Mouse (Mus musculus) lung, postnatal 4 days (tissue): ENCODE results near the gene Prss53.
"Not testable (repeated sequence)": the region's sequence is repeated elsewhere in the genome, so short reads cannot be mapped to it uniquely, and the experiment has no call there.

Experiments
- DNase-seq, 2 experiments: peaks; one replicate each; pipeline ENCODE4 v3.0.0; 2021

Gene Prss53

GRCm38 (mm10) chr7:127912190-127912871 lies 21.6 kb upstream of the Prss53 start, which contains the start of gene Kat8:
Gene Kat8, plus strand, starts transcription at chr7:127912516.
- DNase-seq = peak; percentile 90 to 92

- DNase-seq = no peak
Measured at GRCm38 (mm10) chr7:127908656-127909055, 17.9 kb upstream of the Prss53 start.

GRCm38 (mm10) chr7:127907939-127908338 lies 17.2 kb upstream of the Prss53 start:
- no peak for DNase-seq

GRCm38 (mm10) chr7:127903971-127904796 lies 13.4 kb upstream of the Prss53 start, which contains the start of gene Bckdk:
Gene Bckdk, plus strand, starts transcription at chr7:127904082.
- DNase-seq = peak; percentile 86 to 89

- no peak for DNase-seq
Measured at GRCm38 (mm10) chr7:127901772-127902171, 11.0 kb upstream of the Prss53 start.

GRCm38 (mm10) chr7:127899997-127900396 lies 9.2 kb upstream of the Prss53 start:
- DNase-seq = no peak

- DNase-seq = no peak
Measured at GRCm38 (mm10) chr7:127898179-127898956, 7.6 kb upstream of the Prss53 start.

GRCm38 (mm10) chr7:127897542-127897941 lies 6.8 kb upstream of the Prss53 start:
- DNase-seq = no peak

GRCm38 (mm10) chr7:127896384-127896783 lies 5.6 kb upstream of the Prss53 start:
- peak; percentile 51 to 72 for DNase-seq

GRCm38 (mm10) chr7:127895891-127896290 lies 5.1 kb upstream of the Prss53 start:
- DNase-seq = not testable (repeated sequence)

GRCm38 (mm10) chr7:127895442-127895841 lies 4.7 kb upstream of the Prss53 start, which contains the start of the genes Gm21974 and Vkorc1:
Gene Gm21974, minus strand, starts transcription at chr7:127895454.
Gene Vkorc1, minus strand, starts transcription at chr7:127895617.
- DNase-seq = peak; percentile 95 to 98

- DNase-seq = no peak
Measured at GRCm38 (mm10) chr7:127894480-127894879, 3.7 kb upstream of the Prss53 start.

- DNase-seq = no peak
Measured at GRCm38 (mm10) chr7:127888821-127889220, 1.9 kb downstream of the Prss53 start.

GRCm38 (mm10) chr7:127887781-127888180 lies 3.0 kb downstream of the Prss53 start:
- no peak for DNase-seq

- DNase-seq = no peak
Measured at GRCm38 (mm10) chr7:127887191-127887590, 3.6 kb downstream of the Prss53 start.

- DNase-seq = no peak
Measured at GRCm38 (mm10) chr7:127886551-127886950, 4.2 kb downstream of the Prss53 start.

GRCm38 (mm10) chr7:127885951-127886350 lies 4.8 kb downstream of the Prss53 start:
- peak; percentile 59 to 86 for DNase-seq

- no peak for DNase-seq
Measured at GRCm38 (mm10) chr7:127880431-127880830, 10.3 kb downstream of the Prss53 start.

GRCm38 (mm10) chr7:127879301-127879700 lies 11.5 kb downstream of the Prss53 start:
- DNase-seq = no peak

- DNase-seq = peak; percentile 93 to 94
Measured at GRCm38 (mm10) chr7:127876467-127877348, 14.1 kb downstream of the Prss53 start, which contains the start of gene Zfp668. Gene Zfp668, minus strand, starts transcription at chr7:127876828.

- peak; percentile 83 to 87 for DNase-seq
Measured at GRCm38 (mm10) chr7:127876041-127876466, 14.7 kb downstream of the Prss53 start, which contains the start of gene Zfp646. Gene Zfp646, plus strand, starts transcription at chr7:127876221.

GRCm38 (mm10) chr7:127875627-127876001 lies 15.2 kb downstream of the Prss53 start:
- peak; percentile 95 to 98 for DNase-seq
